Mouse (Mus musculus) left cerebral cortex, adult 9 months (tissue): Measurements from ENCODE around the gene Ugt2b36.
"Not testable (repeated sequence)": the region's sequence is repeated elsewhere in the genome, so short reads cannot be mapped to it uniquely, and the experiment has no call there.

Experiments used
- DNase-seq, 2 experiments: peaks; one replicate each; pipeline ENCODE4 v3.0.0; 2022; ENCODE audit warnings: low spot score in 2 of 2

The Ugt2b36 gene

DNA sequence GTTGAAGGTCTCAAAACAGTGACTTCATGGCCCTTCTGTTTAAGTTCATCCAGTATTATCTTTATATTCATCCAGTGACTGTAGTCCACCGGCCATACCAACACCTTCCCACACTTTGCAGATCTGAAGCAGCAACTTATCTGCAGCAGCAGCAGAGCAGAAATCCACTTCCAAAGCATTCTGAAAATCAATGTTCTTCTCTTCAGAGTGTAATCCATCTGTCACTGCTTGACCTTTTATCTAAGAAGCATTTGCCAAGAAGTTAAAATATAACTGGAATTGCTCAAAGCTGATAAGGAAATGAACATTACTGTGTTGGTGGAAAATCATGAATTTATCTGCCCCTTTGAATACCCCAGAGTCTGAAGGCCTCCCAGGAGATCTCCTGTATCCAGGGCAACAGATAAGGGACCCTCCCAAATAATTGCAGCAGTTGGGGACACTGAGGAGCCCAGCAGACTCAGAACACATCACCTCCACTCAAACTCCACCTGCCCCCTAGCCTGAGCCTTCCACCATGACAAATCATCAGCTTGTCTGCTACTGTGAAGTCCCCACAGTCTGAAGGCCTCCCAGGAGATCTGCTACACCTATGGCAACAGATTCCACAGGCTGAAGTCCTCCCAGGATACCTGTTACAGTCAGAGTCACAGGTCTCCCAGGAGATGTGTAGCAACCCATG, at the start of gene Ugt2b36:
TSS of gene Ugt2b36 (minus strand) at position 210 of the 682 bp plus-strand sequence.
- no peak for DNase-seq

DNA sequence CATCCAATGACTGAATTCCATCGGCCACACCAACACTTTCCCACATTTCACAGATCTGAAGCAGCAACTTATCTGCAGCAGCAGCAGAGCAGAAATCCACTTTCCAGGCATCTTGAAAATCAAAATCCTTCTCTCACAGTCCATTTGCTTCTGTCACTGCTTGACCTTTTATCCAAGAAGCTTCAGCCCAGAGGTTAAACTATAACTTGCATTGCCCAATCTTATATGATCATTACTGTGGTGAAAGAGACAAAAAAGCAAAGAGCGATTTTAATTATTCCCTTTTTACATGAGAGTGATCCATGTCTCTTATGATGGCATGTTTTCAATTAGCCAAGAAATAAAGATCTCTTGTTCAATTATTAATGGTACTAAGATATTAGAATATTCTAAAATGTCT, 47.8 kb upstream of the Ugt2b36 start, which contains the start of gene Ugt2b5:
TSS of gene Ugt2b5 (minus strand) at position 123 of the 400 bp plus-strand sequence.
- not testable (repeated sequence) for DNase-seq

DNA sequence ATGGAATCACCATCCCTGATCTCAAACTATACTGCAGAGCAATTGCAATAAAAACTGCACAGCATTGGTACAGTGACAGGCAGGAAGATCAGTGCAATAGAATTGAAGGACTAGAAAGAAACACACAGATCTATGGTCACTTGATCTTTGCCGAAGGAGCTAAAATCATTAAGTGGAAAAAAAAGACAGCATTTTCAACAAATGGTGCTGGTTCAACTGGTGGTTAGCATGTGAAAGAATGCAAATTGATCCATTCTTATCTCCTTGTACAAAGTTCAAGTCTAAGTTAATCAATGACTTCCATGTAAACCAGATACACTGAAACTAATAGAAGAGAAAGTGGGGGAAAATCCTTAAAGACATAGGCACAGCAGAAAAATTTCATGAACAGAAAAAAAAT, 11.3 kb upstream of the Ugt2b36 start:
- DNase-seq: not testable (repeated sequence)

DNA sequence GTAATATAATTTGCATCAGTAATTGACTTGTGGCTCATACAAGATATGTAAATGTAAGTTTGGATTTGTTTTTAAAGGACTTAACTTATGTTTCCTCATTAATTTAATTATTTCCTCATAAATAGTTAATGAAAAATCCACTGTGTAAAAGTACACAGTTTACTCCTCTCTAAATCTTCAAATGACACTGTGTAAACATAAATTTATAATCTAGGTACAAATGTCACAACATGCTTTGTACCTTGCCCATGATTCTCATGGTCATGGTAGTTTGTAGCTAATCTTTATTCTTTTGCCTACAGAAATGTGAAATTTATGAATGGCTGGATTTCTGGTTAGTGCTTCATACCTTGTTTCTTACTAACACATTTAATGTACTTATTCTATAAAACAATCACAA, 1.2 kb downstream of the Ugt2b36 start:
- no peak for DNase-seq

DNA sequence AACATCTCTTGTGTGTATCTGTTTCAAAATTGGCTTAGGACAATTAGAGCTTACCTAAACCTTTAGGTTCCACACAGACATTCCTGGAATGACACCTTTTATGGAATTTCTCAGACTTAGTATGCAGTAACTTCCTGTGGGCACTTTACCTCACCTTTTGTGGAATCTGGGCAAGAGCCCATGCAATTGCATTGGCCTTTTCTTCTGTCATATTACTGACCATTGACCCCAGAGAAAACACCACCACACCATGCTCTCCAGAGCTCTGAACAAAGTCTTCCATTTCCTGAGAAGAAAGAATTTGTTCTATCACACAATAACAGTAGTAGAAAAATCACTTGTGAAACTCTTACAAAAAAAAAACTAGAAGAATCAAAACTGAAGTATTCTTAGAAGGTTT, 3.1 kb downstream of the Ugt2b36 start:
- DNase-seq: no peak

DNA sequence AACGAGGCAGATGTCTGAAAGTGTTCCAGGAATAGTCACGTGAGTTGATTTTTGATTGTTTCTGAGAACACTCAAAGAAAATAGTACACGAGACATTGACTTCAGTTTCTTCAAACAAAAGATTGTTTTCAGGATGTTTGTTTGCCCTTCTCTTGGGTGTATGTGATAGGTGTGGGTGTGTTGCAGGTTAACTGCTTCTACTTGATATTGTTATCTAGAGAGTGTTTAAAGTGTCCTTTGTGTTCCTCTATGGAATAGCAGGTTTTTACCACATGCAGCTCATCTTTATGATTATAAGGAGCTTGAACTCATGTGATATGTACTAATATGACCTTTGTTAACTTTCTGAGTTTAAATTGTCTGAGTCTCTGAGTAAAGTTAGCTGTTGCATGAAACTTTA, 6.1 kb downstream of the Ugt2b36 start:
- no peak for DNase-seq

DNA sequence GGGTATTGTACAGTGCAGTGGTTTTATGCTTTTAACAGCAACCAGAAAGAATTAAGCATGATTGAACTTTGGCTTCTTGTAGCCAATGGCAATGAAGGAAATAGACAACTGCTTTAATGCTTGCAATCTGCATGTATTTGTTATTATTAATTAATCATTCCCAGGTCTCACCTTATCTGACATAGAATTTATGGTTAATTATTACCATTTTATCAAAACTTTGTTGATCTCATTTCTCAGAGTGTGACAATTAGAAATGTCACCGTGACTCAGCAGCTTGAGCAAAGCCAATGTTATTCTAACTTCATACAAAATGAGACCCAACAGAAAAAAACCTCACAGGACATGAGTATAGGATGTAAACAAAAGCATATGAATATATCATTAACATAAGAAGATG, 61.7 kb downstream of the Ugt2b36 start:
- DNase-seq: no peak

DNA sequence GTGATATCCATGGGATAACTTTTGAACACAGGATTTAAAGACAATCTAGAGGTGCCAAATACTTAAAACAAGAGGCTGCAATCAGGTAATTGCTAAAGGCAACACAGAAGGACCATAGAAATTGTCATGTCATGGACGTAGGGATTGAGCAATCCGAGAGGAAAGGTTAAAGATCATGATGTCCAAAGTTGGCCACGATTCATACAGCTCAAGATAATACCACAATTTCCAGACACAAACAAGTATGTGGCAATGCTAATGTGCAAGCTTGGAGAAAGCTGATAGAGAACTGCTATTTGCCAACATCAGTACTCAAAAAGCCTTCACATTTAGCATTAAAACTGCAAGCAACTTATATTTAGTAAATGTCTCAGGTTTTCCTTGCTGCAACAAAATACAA, 65.0 kb downstream of the Ugt2b36 start:
- DNase-seq: no peak
